In genomic region chr1:134414038-134414437, GRCm38 (mm10) we compare ENCODE assay signal across 9 mouse cellular contexts. TPM values are rescaled to one million over a fixed set of nuclear protein-coding genes. Genes with fewer than 3 reads are reported as not detected.
DNase-seq lines count a peak whose midpoint lies in the region; ATAC-seq and TF ChIP-seq lines count a peak whose summit lies in the region.
"Had no signal": no experiment of that assay in that cellular context is flagged by ENCODE, and none has a peak within 500 bp of the region (broad histone marks: within the 10 kb centered on the region; RNA-seq: fewer than 3 reads in every experiment).

No protein-coding gene starts in this region.

- H3K4me2 ChIP-seq in hindbrain, embryonic 12.5 days (replicated peaks) = no peak overlapping the region
- H3K4me2 ChIP-seq in hindbrain, postnatal 0 days (ENCODE audit: low read depth, low read length) = no peak overlapping the region
- peak overlapping the region; percentile 59; the same call in 1 of the 2 replicates for H3K4me2 ChIP-seq in embryonic facial prominence, embryonic 12.5 days (replicated peaks)
- peak overlapping the region; percentile 61; the same call in 1 of the 2 replicates for H3K4me2 ChIP-seq in intestine, postnatal 0 days (replicated peaks; ENCODE audit: low read depth)
- H3K4me2 ChIP-seq in myocyte (ENCODE audit: low read depth) = peak overlapping the region; percentile 90

- no peaks in the 10 kb centered on the region for H3K27me3 ChIP-seq in hindbrain, embryonic 12.5 days
- no peaks in the 10 kb centered on the region for H3K27me3 ChIP-seq in hindbrain, postnatal 0 days (ENCODE audit: insufficient read depth, low read length)
- no peaks in the 10 kb centered on the region for H3K27me3 ChIP-seq in embryonic facial prominence, embryonic 12.5 days
- no peaks in the 10 kb centered on the region for H3K27me3 ChIP-seq in intestine, postnatal 0 days (replicated peaks; ENCODE audit: control insufficient read depth, insufficient read depth, low read length)
- no peaks in the 10 kb centered on the region for H3K27me3 ChIP-seq in myocyte (ENCODE audit: control insufficient read depth, insufficient read depth, insufficient read length)

- 0 out of 2 replicates have a peak overlapping the region, but pooled peaks have one; percentile 91 for H3K27ac ChIP-seq in hindbrain, embryonic 12.5 days
- no peak overlapping the region for H3K27ac ChIP-seq in hindbrain, postnatal 0 days
- peak overlapping the region; percentile 95; the same call in 1 of the 2 replicates for H3K27ac ChIP-seq in embryonic facial prominence, embryonic 12.5 days
- H3K27ac ChIP-seq in intestine, postnatal 0 days (ENCODE audit: low read depth, low read length) = 0 out of 2 replicates have a peak overlapping the region, but pooled peaks have one; percentile 92

- no peak overlapping the region for H3K4me3 ChIP-seq in hindbrain, embryonic 12.5 days
- no peak overlapping the region for H3K4me3 ChIP-seq in hindbrain, postnatal 0 days (ENCODE audit: low read length)
- no peak overlapping the region for H3K4me3 ChIP-seq in embryonic facial prominence, embryonic 12.5 days
- H3K4me3 ChIP-seq in intestine, postnatal 0 days (ENCODE audit: low read depth, low read length) = no peak overlapping the region
- H3K4me3 ChIP-seq in myocyte = no peak overlapping the region

- no peak overlapping the region for H3ac ChIP-seq in myocyte (ENCODE audit: control insufficient read depth, insufficient read length)

- peaks cover 24% of the 10 kb centered on the region for H3K36me3 ChIP-seq in hindbrain, embryonic 12.5 days
- H3K36me3 ChIP-seq in hindbrain, postnatal 0 days (ENCODE audit: insufficient read depth, low read length) = no peaks in the 10 kb centered on the region
- peaks cover 24% of the 10 kb centered on the region for H3K36me3 ChIP-seq in embryonic facial prominence, embryonic 12.5 days
- peaks cover 11% of the 10 kb centered on the region for H3K36me3 ChIP-seq in intestine, postnatal 0 days (ENCODE audit: control insufficient read depth, insufficient read depth)
- H3K36me3 ChIP-seq in myocyte (ENCODE audit: control insufficient read depth, insufficient read depth) = peaks cover 40% of the 10 kb centered on the region

- DNase-seq in hindbrain, postnatal 0 days (ENCODE audit: low spot score) = no peak
- no peak for DNase-seq in right cerebral cortex, adult 18-20 months
- DNase-seq in left cerebral cortex, adult 11 months (ENCODE audit: low spot score) = no peak

- no peak for TF ChIP-seq CTCF in hindbrain, postnatal 0 days (IDR thresholded peaks at IDR 0.05; ENCODE audit: low read depth)
- TF ChIP-seq CTCF in intestine, postnatal 0 days (IDR thresholded peaks at IDR 0.05; ENCODE audit: low read depth) = 0 out of 2 replicates have a peak, but pooled peaks have one; percentile 7

- no peak for TF ChIP-seq POLR2A in myocyte (IDR thresholded peaks at IDR 0.05; ENCODE audit: insufficient read length, low read depth)

- H3K9me3 ChIP-seq in hindbrain, embryonic 12.5 days (replicated peaks) = no peaks in the 10 kb centered on the region
- no peaks in the 10 kb centered on the region for H3K9me3 ChIP-seq in hindbrain, postnatal 0 days (ENCODE audit: low read length)
- no peaks in the 10 kb centered on the region for H3K9me3 ChIP-seq in embryonic facial prominence, embryonic 12.5 days
- H3K9me3 ChIP-seq in intestine, postnatal 0 days (ENCODE audit: control insufficient read depth) = no peaks in the 10 kb centered on the region

- 48% methylated on average over 2 of the region's 2 CpGs for WGBS in hindbrain, embryonic 12.5 days
- 64% methylated on average over 2 of the region's 2 CpGs for WGBS in hindbrain, postnatal 0 days
- WGBS in embryonic facial prominence, embryonic 12.5 days = 42% methylated on average over 2 of the region's 2 CpGs
- 33% methylated on average over 2 of the region's 2 CpGs for WGBS in intestine, postnatal 0 days

- ATAC-seq in hindbrain, embryonic 12.5 days (ENCODE audit: low FRiP score) = no peak
- no peak for ATAC-seq in hindbrain, postnatal 0 days
- no peak for ATAC-seq in embryonic facial prominence, embryonic 12.5 days (ENCODE audit: insufficient number of reproducible peaks, insufficient read depth, low FRiP score, low TSS enrichment)
- ATAC-seq in intestine, postnatal 0 days = no peak

- peaks cover 32% of the 10 kb centered on the region for H3K4me1 ChIP-seq in hindbrain, embryonic 12.5 days
- H3K4me1 ChIP-seq in hindbrain, postnatal 0 days (ENCODE audit: insufficient read depth, low read length) = peaks cover 12% of the 10 kb centered on the region
- H3K4me1 ChIP-seq in embryonic facial prominence, embryonic 12.5 days = peaks cover 24% of the 10 kb centered on the region
- 0 out of 2 replicates have a peak, but pooled peaks cover 6% of the 10 kb centered on the region for H3K4me1 ChIP-seq in intestine, postnatal 0 days (replicated peaks; ENCODE audit: control insufficient read depth, insufficient read depth, low read length)

- H3K9ac ChIP-seq in hindbrain, embryonic 12.5 days = no peak overlapping the region
- H3K9ac ChIP-seq in hindbrain, postnatal 0 days (replicated peaks; ENCODE audit: low read length) = no peak overlapping the region
- no peak overlapping the region for H3K9ac ChIP-seq in embryonic facial prominence, embryonic 12.5 days
- H3K9ac ChIP-seq in intestine, postnatal 0 days (ENCODE audit: low read depth, low read length) = no peak overlapping the region

- H3K79me2 ChIP-seq in myocyte (ENCODE audit: control insufficient read depth, insufficient read depth) = peaks cover 38% of the 10 kb centered on the region

TF ChIP-seq in myocyte, 11 proteins besides CTCF, POLR2A, EP300 and RAD21:
- TF ChIP-seq TCF3 (IDR thresholded peaks at IDR 0.05; ENCODE audit: insufficient read length, low read depth) = no peak
- TF ChIP-seq TCF12 (IDR thresholded peaks at IDR 0.05; ENCODE audit: insufficient read depth, poor library complexity, severe bottlenecking) = no peak
- peak; percentile 65 for TF ChIP-seq POLR2AphosphoS2 (IDR thresholded peaks at IDR 0.05; ENCODE audit: insufficient read length, low read depth)

RNA-seq across cellular contexts. Expression of gene Adipor1, which starts 1.1 kb away (rescaled TPM):
- 73.5 and 78.1 TPM in 2 replicates for polyA plus RNA-seq in hindbrain, embryonic 12.5 days (2016; fragmentation: Nextera tagmentation; extraction: Ambion mirVana)
- total RNA-seq in hindbrain, postnatal 0 days (2014; rRNA removed) = 115 and 120 TPM in 2 replicates
- polyA plus RNA-seq in hindbrain, postnatal 0 days (2015; fragmentation: Nextera tagmentation; extraction: Ambion mirVana) = 79.7 and 81.2 TPM in 2 replicates
- polyA plus RNA-seq in embryonic facial prominence, embryonic 12.5 days (2016; fragmentation: Nextera tagmentation; extraction: Ambion mirVana) = 76.0 and 78.1 TPM in 2 replicates
- 77.3 and 81.4 TPM in 2 replicates for polyA plus RNA-seq in intestine, postnatal 0 days (2015; fragmentation: Nextera tagmentation; extraction: Ambion mirVana)
- 87.9 TPM for polyA plus RNA-seq in myocyte (2012; fragmentation: generic; extraction: Trizol)

RNA-seq across cellular contexts. Expression of gene Cyb5r1, which starts 8.7 kb away (rescaled TPM):
- polyA plus RNA-seq in hindbrain, embryonic 12.5 days (2016; fragmentation: Nextera tagmentation; extraction: Ambion mirVana) = 24.1 and 25.9 TPM in 2 replicates
- total RNA-seq in hindbrain, postnatal 0 days (2014; rRNA removed) = 5.6 and 10.8 TPM in 2 replicates
- polyA plus RNA-seq in hindbrain, postnatal 0 days (2015; fragmentation: Nextera tagmentation; extraction: Ambion mirVana) = 11.2 and 11.3 TPM in 2 replicates
- polyA plus RNA-seq in embryonic facial prominence, embryonic 12.5 days (2016; fragmentation: Nextera tagmentation; extraction: Ambion mirVana) = 38.0 and 39.5 TPM in 2 replicates
- polyA plus RNA-seq in intestine, postnatal 0 days (2015; fragmentation: Nextera tagmentation; extraction: Ambion mirVana) = 9.4 and 10.1 TPM in 2 replicates
- 452 TPM for polyA plus RNA-seq in myocyte (2012; fragmentation: generic; extraction: Trizol)

RNA-seq across cellular contexts. Expression of gene 4933406M09Rik, which starts 28.3 kb away (rescaled TPM):
- polyA plus RNA-seq in hindbrain, embryonic 12.5 days (2016; fragmentation: Nextera tagmentation; extraction: Ambion mirVana) = not detected in 2 replicates
- total RNA-seq in hindbrain, postnatal 0 days (2014; rRNA removed) = not detected in 2 replicates
- not detected in 2 replicates for polyA plus RNA-seq in hindbrain, postnatal 0 days (2015; fragmentation: Nextera tagmentation; extraction: Ambion mirVana)
- polyA plus RNA-seq in embryonic facial prominence, embryonic 12.5 days (2016; fragmentation: Nextera tagmentation; extraction: Ambion mirVana) = not detected in 2 replicates
- polyA plus RNA-seq in intestine, postnatal 0 days (2015; fragmentation: Nextera tagmentation; extraction: Ambion mirVana) = not detected in 2 replicates
- not detected for polyA plus RNA-seq in myocyte (2012; fragmentation: generic; extraction: Trizol)
- total RNA-seq: layer of hippocampus, postnatal 10 days had no signal
- polyA plus RNA-seq: spleen, adult 2 months had no signal

RNA-seq across cellular contexts. Expression of gene Klhl12, which starts 41.3 kb away (rescaled TPM):
- 32.3 and 32.9 TPM in 2 replicates for polyA plus RNA-seq in hindbrain, embryonic 12.5 days (2016; fragmentation: Nextera tagmentation; extraction: Ambion mirVana)
- total RNA-seq in hindbrain, postnatal 0 days (2014; rRNA removed) = 25.6 and 28.5 TPM in 2 replicates
- polyA plus RNA-seq in hindbrain, postnatal 0 days (2015; fragmentation: Nextera tagmentation; extraction: Ambion mirVana) = 35.1 and 36.9 TPM in 2 replicates
- 33.5 and 34.9 TPM in 2 replicates for polyA plus RNA-seq in embryonic facial prominence, embryonic 12.5 days (2016; fragmentation: Nextera tagmentation; extraction: Ambion mirVana)
- polyA plus RNA-seq in intestine, postnatal 0 days (2015; fragmentation: Nextera tagmentation; extraction: Ambion mirVana) = 7.2 and 8.1 TPM in 2 replicates
- 11.3 TPM for polyA plus RNA-seq in myocyte (2012; fragmentation: generic; extraction: Trizol)

RNA-seq across cellular contexts. Expression of gene Tmem183a, which starts 52.3 kb away (rescaled TPM):
- polyA plus RNA-seq in hindbrain, embryonic 12.5 days (2016; fragmentation: Nextera tagmentation; extraction: Ambion mirVana) = 109 and 123 TPM in 2 replicates
- 189 and 200 TPM in 2 replicates for total RNA-seq in hindbrain, postnatal 0 days (2014; rRNA removed)
- polyA plus RNA-seq in hindbrain, postnatal 0 days (2015; fragmentation: Nextera tagmentation; extraction: Ambion mirVana) = 100 and 106 TPM in 2 replicates
- 102 and 105 TPM in 2 replicates for polyA plus RNA-seq in embryonic facial prominence, embryonic 12.5 days (2016; fragmentation: Nextera tagmentation; extraction: Ambion mirVana)
- polyA plus RNA-seq in intestine, postnatal 0 days (2015; fragmentation: Nextera tagmentation; extraction: Ambion mirVana) = 59.8 and 60.6 TPM in 2 replicates
- 67.3 TPM for polyA plus RNA-seq in myocyte (2012; fragmentation: generic; extraction: Trizol)

Comparison
In these comparisons a context has a peak if more than half of its experiments do, and no peak if none do; other contexts are left out.
1. H3K4me2 ChIP-seq: peak in embryonic facial prominence, embryonic 12.5 days (single experiment), intestine, postnatal 0 days (single experiment) and myocyte (single experiment); none in hindbrain, embryonic 12.5 days (single experiment) and hindbrain, postnatal 0 days (single experiment).
2. RNA of gene Cyb5r1, which starts 8.7 kb away (polyA plus RNA-seq): 452 TPM in myocyte (single experiment); 38.0 to 39.5 TPM in embryonic facial prominence, embryonic 12.5 days, 24.1 to 25.9 TPM in hindbrain, embryonic 12.5 days, 11.2 to 11.3 TPM in hindbrain, postnatal 0 days and 9.4 to 10.1 TPM in intestine, postnatal 0 days; every median in the first group is over 10 times any median in the second.